Comparison of ENCODE assay signal across 14 mouse cellular contexts in genomic region chr17:67127530-67127929, GRCm38 (mm10).
DNase-seq lines count a peak whose midpoint lies in the region; ATAC-seq and TF ChIP-seq lines count a peak whose summit lies in the region.
"Had no signal": no experiment of that assay in that cellular context is flagged by ENCODE, and none has a peak within 500 bp of the region (broad histone marks: within the 10 kb centered on the region; RNA-seq: fewer than 3 reads in every experiment).

No protein-coding gene starts in this region.

- no peak for TF ChIP-seq CTCF in brain, embryonic 14.5 days (IDR thresholded peaks at IDR 0.05; ENCODE audit: borderline replicate concordance, extremely low read depth, insufficient read depth, insufficient read length)

- H3K9me3 ChIP-seq in neural tube, embryonic 15.5 days (replicated peaks): no peaks in the 10 kb centered on the region
- H3K9me3 ChIP-seq: lung, embryonic 15.5 days had no signal

- WGBS in neural tube, embryonic 15.5 days: 72% methylated on average over 7 of the region's 7 CpGs

- H3K27ac ChIP-seq in neural tube, embryonic 15.5 days (replicated peaks): no peak overlapping the region
- H3K27ac ChIP-seq: lung, embryonic 15.5 days had no signal

- DNase-seq in frontal cortex, adult 2 months (ENCODE audit: extremely low spot score in 1 of 2, low spot score in 1 of 2): peak; percentile 29 to 59
- DNase-seq in frontal cortex, postnatal 10 days (ENCODE audit: low spot score in 2 of 2): no peak
- DNase-seq in brain, embryonic 14.5 days (ENCODE audit: low read depth): peak; percentile 81
- peak; percentile 35 to 66 for DNase-seq in cerebellum, postnatal 14 days
- peak; percentile 30 for DNase-seq in left cerebral cortex, adult 11 months (ENCODE audit: low spot score)
- DNase-seq in kidney, postnatal 36 days: no peak
- DNase-seq: adrenal gland, postnatal 10 days; kidney, adult 2 months had no signal

- no peak for ATAC-seq in neural tube, embryonic 15.5 days (ENCODE audit: low FRiP score)
- no peak for ATAC-seq in erythroid progenitor cell, adult 5-6 weeks (replicated peaks; ENCODE audit: low FRiP score, poor library complexity, severe bottlenecking)
- ATAC-seq: CD4-positive, CD25-positive, alpha-beta regulatory T cell, adult 4 months; midbrain, embryonic 16.5 days; Patski had no signal

- TF ChIP-seq POLR2A in brain, embryonic 14.5 days (IDR thresholded peaks at IDR 0.05; ENCODE audit: borderline replicate concordance, extremely low read depth, insufficient read depth, insufficient read length, poor library complexity, severe bottlenecking): no peak

- H3K4me2 ChIP-seq in neural tube, embryonic 15.5 days: no peak overlapping the region
- H3K4me2 ChIP-seq: lung, embryonic 15.5 days had no signal

- H3K27me3 ChIP-seq in neural tube, embryonic 15.5 days (replicated peaks): no peaks in the 10 kb centered on the region
- H3K27me3 ChIP-seq: lung, embryonic 15.5 days; Patski had no signal

- H3K4me1 ChIP-seq in neural tube, embryonic 15.5 days: peaks cover 10% of the 10 kb centered on the region; the same call in 1 of the 2 replicates

- H3K9ac ChIP-seq in neural tube, embryonic 15.5 days (replicated peaks): no peak overlapping the region
- H3K9ac ChIP-seq: lung, embryonic 15.5 days had no signal

- H3K36me3 ChIP-seq in neural tube, embryonic 15.5 days: no peaks in the 10 kb centered on the region
- H3K36me3 ChIP-seq: lung, embryonic 15.5 days had no signal

- no peak overlapping the region for H3K4me3 ChIP-seq in neural tube, embryonic 15.5 days (replicated peaks)
- H3K4me3 ChIP-seq: lung, embryonic 15.5 days had no signal

Comparison
In these comparisons a context has a peak if more than half of its experiments do, and no peak if none do; other contexts are left out.
1. DNase-seq: peak in frontal cortex, adult 2 months (2 of 2), brain, embryonic 14.5 days (single experiment), cerebellum, postnatal 14 days (2 of 2) and left cerebral cortex, adult 11 months (single experiment); none in frontal cortex, postnatal 10 days (0 of 2) and kidney, postnatal 36 days (0 of 2).